Mouse (Mus musculus) ES-Bruce4 (cell line): Measurements from ENCODE around the gene 1700001P01Rik.

ENCODE experiments used
- EP300 ChIP-seq: IDR thresholded peaks from 2 replicates; pipeline ENCODE4 v1.6.1; 2011; ENCODE audit warnings: low read depth, low read length; ENCODE audit not compliant: insufficient read depth
- POLR2A ChIP-seq: IDR thresholded peaks from one replicate; pipeline ENCODE4 v1.8.1; 2011; ENCODE audit warnings: low read length; ENCODE audit not compliant: insufficient read depth

DNA sequence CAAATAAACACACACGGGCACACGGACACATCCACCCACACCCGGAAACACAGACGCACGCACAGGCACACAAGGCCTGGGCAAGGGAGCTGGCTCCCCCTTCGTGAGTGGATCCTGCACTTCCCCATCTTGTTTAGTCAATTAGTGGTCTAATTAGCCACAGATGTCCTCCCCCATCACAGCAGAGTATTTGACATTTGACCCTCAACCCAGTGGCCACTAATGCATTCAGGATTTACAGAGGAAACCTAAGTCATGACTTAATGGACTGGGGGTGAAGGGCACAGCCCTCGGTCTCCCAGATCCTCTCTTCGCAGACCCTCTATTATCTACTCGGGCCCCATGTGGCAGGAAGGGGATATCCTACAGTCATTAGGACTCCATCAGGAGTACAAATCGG is 42.0 kb downstream of the 1700001P01Rik start:
- TF ChIP-seq POLR2A (no peak), EP300 (no peak)
